Comparison of ENCODE assay signal across 9 mouse cellular contexts in genomic region chr10:31592095-31592740, GRCm38 (mm10). TPM values are rescaled to one million over a fixed set of nuclear protein-coding genes. Genes with fewer than 3 reads are reported as not detected.
DNase-seq lines count a peak whose midpoint lies in the region; ATAC-seq lines count a peak whose summit lies in the region.
"Had no signal": no experiment of that assay in that cellular context is flagged by ENCODE, and none has a peak within 500 bp of the region (broad histone marks: within the 10 kb centered on the region; RNA-seq: fewer than 3 reads in every experiment).

No protein-coding gene starts in this region.

- H3K4me2 ChIP-seq in heart, embryonic 13.5 days, result peak overlapping the region; percentile 36
- H3K4me2 ChIP-seq in hindbrain, embryonic 11.5 days (replicated peaks; ENCODE audit: low read depth, low read length), result no peak overlapping the region
- H3K4me2 ChIP-seq in midbrain, embryonic 11.5 days, result no peak overlapping the region

- no peak for ATAC-seq in heart, embryonic 13.5 days (ENCODE audit: extremely low read depth, insufficient number of reproducible peaks, low FRiP score, low TSS enrichment)
- ATAC-seq in hindbrain, embryonic 11.5 days (ENCODE audit: low FRiP score), result peak; percentile 82
- ATAC-seq in midbrain, embryonic 11.5 days (ENCODE audit: low FRiP score), result peak; percentile 16; the same call in 1 of the 2 replicates

- H3K9me3 ChIP-seq in heart, embryonic 13.5 days, result no peaks in the 10 kb centered on the region
- H3K9me3 ChIP-seq in hindbrain, embryonic 11.5 days (ENCODE audit: control insufficient read depth, low read length), result no peaks in the 10 kb centered on the region
- no peaks in the 10 kb centered on the region for H3K9me3 ChIP-seq in midbrain, embryonic 11.5 days (ENCODE audit: control insufficient read depth, low read length)

- H3K4me1 ChIP-seq in heart, embryonic 13.5 days, result peaks cover 36% of the 10 kb centered on the region
- 0 out of 2 replicates have a peak, but pooled peaks cover 2% of the 10 kb centered on the region for H3K4me1 ChIP-seq in hindbrain, embryonic 11.5 days (replicated peaks; ENCODE audit: control insufficient read depth, insufficient read depth, low read length)
- H3K4me1 ChIP-seq in midbrain, embryonic 11.5 days (ENCODE audit: control insufficient read depth, insufficient read depth, low read length), result peaks cover 8% of the 10 kb centered on the region

- H3K9ac ChIP-seq in heart, embryonic 13.5 days, result peak overlapping the region; percentile 50
- no peak overlapping the region for H3K9ac ChIP-seq in hindbrain, embryonic 11.5 days (ENCODE audit: low read depth, low read length)
- no peak overlapping the region for H3K9ac ChIP-seq in midbrain, embryonic 11.5 days (ENCODE audit: low read length)

- H3K27me3 ChIP-seq in heart, embryonic 13.5 days (replicated peaks), result no peaks in the 10 kb centered on the region
- H3K27me3 ChIP-seq in hindbrain, embryonic 11.5 days (ENCODE audit: control insufficient read depth, insufficient read depth, low read length), result no peaks in the 10 kb centered on the region
- no peaks in the 10 kb centered on the region for H3K27me3 ChIP-seq in midbrain, embryonic 11.5 days (ENCODE audit: control insufficient read depth, insufficient read depth, low read length)

- H3K27ac ChIP-seq in heart, embryonic 13.5 days (replicated peaks), result peak overlapping the region; percentile 73
- peak overlapping the region; percentile 51; the same call in 1 of the 2 replicates for H3K27ac ChIP-seq in hindbrain, embryonic 11.5 days (ENCODE audit: low read depth, low read length)
- H3K27ac ChIP-seq in midbrain, embryonic 11.5 days (ENCODE audit: low read depth, low read length), result no peak overlapping the region; the same call in 1 of the 2 replicates

- no peaks in the 10 kb centered on the region for H3K36me3 ChIP-seq in heart, embryonic 13.5 days
- H3K36me3 ChIP-seq in hindbrain, embryonic 11.5 days (ENCODE audit: control insufficient read depth, insufficient read depth, low read length), result no peaks in the 10 kb centered on the region
- no peaks in the 10 kb centered on the region for H3K36me3 ChIP-seq in midbrain, embryonic 11.5 days (ENCODE audit: control insufficient read depth, insufficient read depth, low read length)

- H3K4me3 ChIP-seq in heart, embryonic 13.5 days, result no peak overlapping the region
- H3K4me3 ChIP-seq in hindbrain, embryonic 11.5 days (ENCODE audit: low read depth, low read length), result no peak overlapping the region
- H3K4me3 ChIP-seq in midbrain, embryonic 11.5 days (ENCODE audit: low read depth, low read length), result no peak overlapping the region

- WGBS in heart, embryonic 13.5 days, result 50% methylated on average over 3 of the region's 3 CpGs
- 71% methylated on average over 3 of the region's 3 CpGs for WGBS in hindbrain, embryonic 11.5 days
- WGBS in midbrain, embryonic 11.5 days, result 81% methylated on average over 3 of the region's 3 CpGs

- DNase-seq in heart, adult 8-10 months (ENCODE audit: low spot score), result no peak
- peak; percentile 29 for DNase-seq in NIH3T3 (ENCODE audit: low read depth)
- peak; percentile 20 for DNase-seq in hindbrain, embryonic 11.5 days (ENCODE audit: low spot score)
- DNase-seq in midbrain, embryonic 11.5 days (ENCODE audit: low spot score, missing footprints), result no peak
- no peak for DNase-seq in right cerebral cortex, postnatal 10 days (ENCODE audit: low spot score in 2 of 2)
- DNase-seq in spleen, adult 18-20 months, result no peak
- no peak for DNase-seq in testis, postnatal 10 days (ENCODE audit: low spot score)
- DNase-seq: cerebellum, postnatal 36 days had no signal

RNA-seq across cellular contexts. Expression of gene Rnf217, which starts 16.8 kb away (rescaled TPM):
- polyA plus RNA-seq in heart, embryonic 13.5 days (2015; fragmentation: Nextera tagmentation; extraction: Ambion mirVana), result 0.94 and 0.96 TPM in 2 replicates
- 1 to 10 TPM; 3.7 to 4.5 (median 4.0) TPM for total RNA-seq in heart, adult 8-10 months (2022)
- 1.5 and 2.0 TPM in 2 replicates for polyA plus RNA-seq in hindbrain, embryonic 11.5 days (2014; fragmentation: Nextera tagmentation; extraction: Ambion mirVana)
- polyA plus RNA-seq in midbrain, embryonic 11.5 days (2014; fragmentation: Nextera tagmentation; extraction: Ambion mirVana), result 1.4 TPM in 2 replicates

Comparison
In these comparisons a context has a peak if more than half of its experiments do, and no peak if none do; other contexts are left out.
1. DNase-seq: peak in NIH3T3 (single experiment) and hindbrain, embryonic 11.5 days (single experiment); none in heart, adult 8-10 months (single experiment), midbrain, embryonic 11.5 days (single experiment), right cerebral cortex, postnatal 10 days (0 of 2), spleen, adult 18-20 months (0 of 2) and testis, postnatal 10 days (single experiment).